In the genomic region with DNA sequence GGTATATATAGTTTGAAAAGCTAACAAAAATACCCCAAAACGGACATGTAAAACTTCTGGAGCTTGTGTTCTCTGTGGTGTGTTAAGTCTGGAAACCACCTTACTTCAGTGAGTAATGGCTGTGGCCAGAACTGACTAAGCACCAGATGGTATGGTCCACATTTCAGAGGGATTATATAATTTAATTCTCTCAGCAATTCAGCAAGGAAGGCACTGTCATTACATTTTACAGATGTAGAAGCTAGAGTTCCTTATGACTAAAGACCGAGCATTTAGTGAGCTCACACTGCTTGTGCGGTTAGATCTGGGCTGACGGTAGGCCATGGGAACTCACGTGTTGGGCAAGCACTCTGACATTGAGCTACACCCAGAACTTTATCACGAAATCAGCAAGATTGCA, we compare ENCODE assay signal across 19 mouse cellular contexts. TPM values are rescaled to one million over a fixed set of nuclear protein-coding genes. Genes with fewer than 3 reads are reported as not detected.
DNase-seq lines count a peak whose midpoint lies in the region; ATAC-seq and TF ChIP-seq lines count a peak whose summit lies in the region.
"Had no signal": no experiment of that assay in that cellular context is flagged by ENCODE, and none has a peak within 500 bp of the region (broad histone marks: within the 10 kb centered on the region; RNA-seq: fewer than 3 reads in every experiment).

No protein-coding gene starts in this region.

- DNase-seq in frontal cortex, postnatal 14 days (ENCODE audit: low spot score in 2 of 2): no peak
- DNase-seq in right cerebral cortex, postnatal 25 days: peak; percentile 23
- no peak for DNase-seq in right cerebral cortex, postnatal 4 days
- peak; percentile 6 for DNase-seq in c-Kit-positive CD71-negative TER-119-negative erythroid progenitor cells, embryonic 14.5 days (ENCODE audit: low read depth)
- DNase-seq in gastrocnemius, adult 18-20 months (ENCODE audit: low spot score): no peak
- DNase-seq: adrenal gland, postnatal 36 days; B cell, adult 2 months; cerebellum, postnatal 25 days; gastrocnemius, postnatal 25 days; liver, embryonic 13.5 days; lung, postnatal 14 days; spleen, adult 18-20 months had no signal

- no peaks in the 10 kb centered on the region for H3K27me3 ChIP-seq in myocyte (ENCODE audit: control insufficient read depth, insufficient read depth, insufficient read length)
- H3K27me3 ChIP-seq: forebrain, embryonic 12.5 days; heart, embryonic 13.5 days; liver, embryonic 13.5 days; neural tube, embryonic 12.5 days had no signal

- ATAC-seq in frontal cortex, adult (ENCODE audit: low TSS enrichment): peak; percentile 60
- no peak for ATAC-seq in granulocyte monocyte progenitor cell, adult 5-6 weeks (replicated peaks; ENCODE audit: poor library complexity, severe bottlenecking)

- no peak overlapping the region for H3ac ChIP-seq in myocyte (ENCODE audit: control insufficient read depth, insufficient read length)

- H3K79me2 ChIP-seq in myocyte (ENCODE audit: control insufficient read depth, insufficient read depth): no peaks in the 10 kb centered on the region

- TF ChIP-seq POLR2A in myocyte (IDR thresholded peaks at IDR 0.05; ENCODE audit: insufficient read length, low read depth): no peak

- H3K4me3 ChIP-seq in myocyte: no peak overlapping the region
- H3K4me3 ChIP-seq: forebrain, embryonic 12.5 days; heart, embryonic 13.5 days; liver, embryonic 13.5 days; neural tube, embryonic 12.5 days had no signal

- H3K36me3 ChIP-seq in myocyte (ENCODE audit: control insufficient read depth, insufficient read depth): no peaks in the 10 kb centered on the region
- H3K36me3 ChIP-seq: forebrain, embryonic 12.5 days; heart, embryonic 13.5 days; liver, embryonic 13.5 days; neural tube, embryonic 12.5 days had no signal

- H3K4me2 ChIP-seq in myocyte (ENCODE audit: low read depth): peak overlapping the region; percentile 75
- H3K4me2 ChIP-seq: forebrain, embryonic 12.5 days; heart, embryonic 13.5 days; liver, embryonic 13.5 days; neural tube, embryonic 12.5 days had no signal

TF ChIP-seq in myocyte, 11 proteins besides CTCF, POLR2A, EP300 and RAD21:
- TF ChIP-seq MYOD1 (IDR thresholded peaks at IDR 0.05; ENCODE audit: control insufficient read depth in 1 of 3, insufficient read length in 2 of 3, low read depth in 2 of 3): no peak
- TF ChIP-seq REST (IDR thresholded peaks at IDR 0.05; ENCODE audit: insufficient read depth, insufficient read length): no peak
- no peak for TF ChIP-seq POLR2AphosphoS2 (IDR thresholded peaks at IDR 0.05; ENCODE audit: insufficient read length, low read depth)

RNA-seq across cellular contexts. Expression of a gene that starts 53.0 kb away (rescaled TPM):
- polyA plus RNA-seq in myocyte (2012; fragmentation: generic; extraction: Trizol): 2.1 TPM
- total RNA-seq in gastrocnemius, adult 18-20 months (2021): under 1 TPM; 0.28 to 0.34 TPM
- total RNA-seq in granulocyte monocyte progenitor cell, adult 5-6 weeks (2014; fragmentation: Nextera tagmentation): 5.4 and 6.9 TPM in 2 replicates
- 4.5 and 5.4 TPM in 2 replicates for total RNA-seq in granulocyte monocyte progenitor cell, adult 5-6 weeks (2017)
- total RNA-seq: megakaryocyte-erythroid progenitor cell, adult 5-6 weeks had no signal

RNA-seq across cellular contexts. Expression of a gene that starts 53.1 kb away (rescaled TPM):
- 8.5 TPM for polyA plus RNA-seq in myocyte (2012; fragmentation: generic; extraction: Trizol)
- total RNA-seq in gastrocnemius, adult 18-20 months (2021): 1 to 10 TPM; 3.3 to 4.6 TPM
- 21.7 and 34.2 TPM in 2 replicates for total RNA-seq in granulocyte monocyte progenitor cell, adult 5-6 weeks (2014; fragmentation: Nextera tagmentation)
- total RNA-seq in granulocyte monocyte progenitor cell, adult 5-6 weeks (2017): 31.7 and 32.0 TPM in 2 replicates

Comparison
In these comparisons a context has a peak if more than half of its experiments do, and no peak if none do; other contexts are left out.
1. DNase-seq: peak in right cerebral cortex, postnatal 25 days (single experiment) and c-Kit-positive CD71-negative TER-119-negative erythroid progenitor cells, embryonic 14.5 days (single experiment); none in frontal cortex, postnatal 14 days (0 of 2), right cerebral cortex, postnatal 4 days (single experiment) and gastrocnemius, adult 18-20 months (single experiment).
2. RNA of a gene that starts 53.0 kb away (total RNA-seq): 4.5 to 6.9 TPM in granulocyte monocyte progenitor cell, adult 5-6 weeks; 0.28 to 0.34 TPM in gastrocnemius, adult 18-20 months; every median in the first group is over 4 times any median in the second.
3. RNA of a gene that starts 53.1 kb away (total RNA-seq): 21.7 to 34.2 TPM in granulocyte monocyte progenitor cell, adult 5-6 weeks; 3.3 to 4.6 TPM in gastrocnemius, adult 18-20 months; every median in the first group is over 4 times any median in the second.